Mouse (Mus musculus) liver, embryonic 18 days (tissue): Measurements from ENCODE around the gene Ubl4a. TPM values are rescaled to one million over a fixed set of nuclear protein-coding genes. Genes with fewer than 3 reads are reported as not detected.

Experiments used
- polyA plus RNA-seq: library from polyadenylated mRNA; depleted of rRNA; stranded (reverse); fragments of >200 nt; gene quantifications from 2 replicates; pipeline ENCODE4 v1.2.3, GENCODE M21; 2012; rRNA removed

The Ubl4a gene
- polyA plus RNA-seq = 19.6 and 21.6 TPM in 2 replicates

GRCm38 (mm10) chrX:74372888-74373549 is at the start of gene Ubl4a, which contains the start of gene Slc10a3:
Ubl4a (minus strand) TSS chrX:74373218.
Slc10a3 (minus strand) TSS chrX:74373349.

GRCm38 (mm10) chrX:74392535-74393443 is 19.8 kb upstream of the Ubl4a start, which contains the start of the genes Fam3a and Ikbkg:
Fam3a (minus strand) TSS chrX:74393272.
Ikbkg (plus strand) TSS chrX:74393290.

GRCm38 (mm10) chrX:74353467-74353770 is 19.6 kb downstream of the Ubl4a start, which contains the start of gene Lage3:
Lage3 (minus strand) TSS chrX:74353618.

GRCm38 (mm10) chrX:74328725-74329161 is 44.3 kb downstream of the Ubl4a start, which contains the start of gene Plxna3:
Plxna3 (plus strand) TSS chrX:74329066.

Other genes with a start within 250 kb of the Ubl4a start
- not detected in 2 replicates for gene Opn1mw, start 245.8 kb downstream of the Ubl4a start, polyA plus RNA-seq
- gene Mecp2, start 237.9 kb downstream of the Ubl4a start, polyA plus RNA-seq = 3.2 and 3.9 TPM in 2 replicates
- not detected in 2 replicates for gene Tex28, start 205.4 kb downstream of the Ubl4a start, polyA plus RNA-seq
- not detected in 2 replicates for gene Tktl1, start 196.0 kb downstream of the Ubl4a start, polyA plus RNA-seq
- 78.2 and 95.5 TPM in 2 replicates for gene Flna, start 123.4 kb downstream of the Ubl4a start, polyA plus RNA-seq
- gene Emd, start 118.5 kb downstream of the Ubl4a start, polyA plus RNA-seq = 21.0 and 25.4 TPM in 2 replicates
- 1,323 and 1,359 TPM in 2 replicates for gene Rpl10, start 102.4 kb downstream of the Ubl4a start, polyA plus RNA-seq
- gene Taz, start 91.3 kb downstream of the Ubl4a start, polyA plus RNA-seq = 27.9 and 31.7 TPM in 2 replicates
- gene Dnase1l1, start 90.9 kb downstream of the Ubl4a start, polyA plus RNA-seq = 12.3 and 12.4 TPM in 2 replicates
- 78.4 and 81.0 TPM in 2 replicates for gene Atp6ap1, start 76.1 kb downstream of the Ubl4a start, polyA plus RNA-seq
- 114 and 163 TPM in 2 replicates for gene Gdi1, start 68.2 kb downstream of the Ubl4a start, polyA plus RNA-seq
- 17.1 and 18.8 TPM in 2 replicates for gene Fam50a, start 60.2 kb downstream of the Ubl4a start, polyA plus RNA-seq
- gene Plxna3, start 44.2 kb downstream of the Ubl4a start, polyA plus RNA-seq = 2.4 and 3.7 TPM in 2 replicates
- gene Lage3, start 19.6 kb downstream of the Ubl4a start, polyA plus RNA-seq = 42.7 and 52.1 TPM in 2 replicates
- 4.5 and 4.9 TPM in 2 replicates for gene Slc10a3, start 131 bp upstream of the Ubl4a start, polyA plus RNA-seq
- gene Fam3a, start 20.1 kb upstream of the Ubl4a start, polyA plus RNA-seq = 13.7 and 15.3 TPM in 2 replicates
- gene Ikbkg, start 20.1 kb upstream of the Ubl4a start, polyA plus RNA-seq = 18.2 and 19.2 TPM in 2 replicates
- gene G6pdx, start 56.0 kb upstream of the Ubl4a start, polyA plus RNA-seq = 23.5 and 26.4 TPM in 2 replicates
- gene Gm6880, start 108.2 kb upstream of the Ubl4a start, polyA plus RNA-seq = not detected in 2 replicates
- gene Olfr1326-ps1, start 201.7 kb upstream of the Ubl4a start, polyA plus RNA-seq = not detected in 2 replicates
- gene Olfr1325, start 219.5 kb upstream of the Ubl4a start, polyA plus RNA-seq = not detected in 2 replicates